Mouse (Mus musculus) retina, embryonic 14.5 days (tissue): ENCODE results near the gene Gm19426.
A peak's percentile ranks its signal among the peaks of the same experiment; 100 is the strongest.

Experiments used
- DNase-seq: peaks from one replicate; pipeline ENCODE4 v3.0.0-alpha.2; 2015; ENCODE audit warnings: low spot score

Gm19426 gene

DNA sequence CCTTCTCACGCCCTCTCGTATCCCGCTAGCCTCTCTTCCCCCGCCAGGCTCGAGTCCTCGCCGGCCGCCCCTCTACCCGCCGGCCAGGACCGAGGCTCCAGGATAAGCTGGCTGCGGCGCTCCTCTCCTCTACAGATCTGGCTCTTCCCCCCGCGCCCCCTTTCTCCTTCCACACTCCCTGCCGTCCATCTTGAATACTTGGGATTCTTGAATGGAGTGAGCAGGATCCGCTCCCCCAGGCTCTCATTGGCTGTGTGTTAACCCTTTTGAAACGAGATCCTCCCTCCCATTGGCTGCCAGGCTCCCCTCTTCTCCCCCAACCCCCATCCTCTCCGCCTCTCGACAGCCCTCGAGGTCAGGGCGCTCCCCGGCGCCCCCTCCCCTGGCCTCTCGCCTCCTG lies at the start of gene Gm19426:
TSS of gene Gm19426 (minus strand) at position 95 of the 400 bp plus-strand sequence.
- DNase-seq: peak; percentile 96

DNA sequence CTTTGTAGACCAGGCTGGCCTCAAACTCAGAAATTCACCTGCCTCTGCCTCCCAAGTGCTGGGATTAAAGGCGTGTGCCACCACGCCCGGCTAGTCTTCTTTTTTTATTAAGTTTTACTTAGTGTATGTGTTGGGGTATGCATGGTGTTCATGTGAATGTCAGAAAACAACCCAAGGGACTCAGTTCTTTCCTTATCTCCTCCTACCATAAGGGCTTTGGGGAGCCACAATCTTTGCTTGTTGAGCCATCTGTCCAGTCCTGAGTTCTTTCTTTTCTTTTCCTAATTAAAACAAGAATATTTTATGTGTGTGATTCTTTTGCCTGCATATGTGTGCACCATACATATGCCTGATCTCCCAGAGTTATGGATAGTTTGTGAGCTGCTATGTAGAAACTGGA lies 49.7 kb upstream of the Gm19426 start:
- DNase-seq: no peak

DNA sequence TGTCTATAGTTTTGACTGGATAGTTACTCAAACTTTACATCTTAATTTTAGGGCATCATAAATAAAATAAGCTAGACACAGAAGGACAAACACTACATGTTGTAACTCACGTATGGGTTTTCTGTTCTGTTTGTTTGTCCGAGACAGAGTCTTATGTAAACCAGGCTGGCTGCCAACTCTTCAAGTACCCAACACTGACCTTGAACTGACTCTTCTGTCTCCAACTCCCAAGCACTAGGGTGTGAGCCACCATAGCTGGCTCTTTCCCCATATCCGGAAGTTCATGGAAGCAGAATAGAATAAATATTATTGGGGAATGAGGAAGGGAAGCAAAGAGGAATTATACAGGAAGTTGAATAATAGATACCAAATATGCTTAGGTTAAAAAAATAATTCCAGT lies 49.1 kb upstream of the Gm19426 start:
- DNase-seq: no peak

DNA sequence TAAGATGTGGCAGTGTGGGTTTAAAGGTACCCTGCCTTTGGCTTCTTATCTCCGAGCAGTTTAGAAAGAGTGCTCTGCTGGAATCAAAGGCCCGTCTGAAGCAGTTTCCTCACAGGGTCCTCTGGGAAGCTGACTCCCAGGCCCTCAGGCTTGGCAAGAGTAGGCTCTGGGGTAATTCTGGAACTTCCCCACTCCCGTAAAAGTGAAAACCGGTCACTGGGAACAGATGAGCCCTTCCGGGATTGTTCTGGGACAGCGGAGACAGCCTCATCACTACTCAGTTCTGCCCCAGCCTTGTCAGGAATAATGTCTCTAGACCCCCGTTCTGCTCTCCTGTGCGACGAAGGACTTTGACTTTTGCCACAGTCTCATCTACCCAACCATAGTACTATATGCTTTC lies 47.0 kb upstream of the Gm19426 start:
- no peak for DNase-seq

DNA sequence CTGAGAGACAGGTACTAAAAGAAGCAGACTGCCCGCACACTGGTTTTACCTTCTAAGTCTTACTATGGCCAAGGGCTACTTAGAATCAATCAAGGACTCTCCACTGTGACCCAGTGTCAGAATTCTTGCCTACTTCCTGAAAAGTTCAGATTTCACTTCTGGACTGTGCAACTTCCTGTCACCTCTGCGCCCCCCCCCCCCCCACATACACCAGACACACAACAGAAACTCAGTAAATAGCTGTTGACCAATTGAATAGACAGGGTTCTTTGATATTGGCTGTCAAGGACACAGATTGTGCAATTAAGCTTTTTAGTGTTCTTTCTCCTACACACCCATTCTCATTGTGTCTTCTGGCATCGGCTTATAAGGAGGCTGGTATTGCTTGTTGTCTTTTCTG lies 44.9 kb upstream of the Gm19426 start:
- no peak for DNase-seq

DNA sequence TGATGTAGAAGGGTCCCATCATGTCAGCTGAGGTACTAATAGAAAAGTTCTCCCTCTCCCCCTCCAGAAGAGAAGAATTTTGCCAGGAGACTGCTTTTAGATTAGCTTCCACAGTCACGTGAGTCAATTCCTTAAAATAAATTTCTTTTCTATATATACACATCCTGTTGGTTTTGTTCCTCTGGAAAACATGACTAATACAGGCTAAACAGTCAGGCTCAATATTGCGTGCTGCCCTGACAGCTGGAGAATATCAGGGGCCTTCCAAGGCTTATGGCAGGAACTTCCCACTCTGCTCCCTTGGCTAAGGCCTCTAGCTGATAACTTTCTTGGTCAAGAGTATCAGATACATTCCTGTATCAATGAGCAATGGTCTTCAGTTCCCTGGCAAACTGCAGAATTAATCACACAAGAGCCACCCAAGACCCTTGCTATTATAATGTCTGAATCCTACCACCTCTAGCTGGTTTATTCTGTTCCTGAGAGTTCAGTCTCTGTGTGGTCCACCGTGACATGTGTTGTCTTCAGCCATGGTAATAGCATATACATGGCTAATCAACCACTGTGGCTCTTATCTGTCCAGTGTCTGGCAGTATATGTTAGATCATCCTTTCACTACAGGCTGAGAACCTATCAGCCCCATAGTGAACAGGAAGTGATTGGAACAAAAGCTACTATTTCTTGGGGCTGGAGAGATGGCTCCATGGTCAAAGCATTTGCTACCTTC lies 40.5 kb upstream of the Gm19426 start:
- DNase-seq: no peak

DNA sequence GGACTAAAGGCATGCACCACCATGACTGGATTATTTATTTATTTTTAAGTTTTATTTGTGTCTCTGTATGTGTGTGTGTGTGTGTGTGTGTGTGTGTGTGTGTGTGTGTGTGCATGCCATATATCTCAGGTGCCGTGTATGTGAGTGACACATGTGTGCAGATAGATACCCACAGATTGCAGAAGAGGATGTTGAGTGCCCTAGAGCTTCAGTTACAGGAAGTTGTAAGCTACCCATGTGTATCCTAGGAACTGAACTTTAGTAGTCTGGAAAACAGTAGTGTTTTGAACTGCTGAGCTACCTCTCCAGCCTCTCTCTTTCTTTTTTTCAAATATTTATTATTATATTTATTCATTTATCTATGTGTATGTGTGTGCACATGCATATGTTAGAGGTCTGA lies 39.9 kb upstream of the Gm19426 start:
- DNase-seq: no peak

DNA sequence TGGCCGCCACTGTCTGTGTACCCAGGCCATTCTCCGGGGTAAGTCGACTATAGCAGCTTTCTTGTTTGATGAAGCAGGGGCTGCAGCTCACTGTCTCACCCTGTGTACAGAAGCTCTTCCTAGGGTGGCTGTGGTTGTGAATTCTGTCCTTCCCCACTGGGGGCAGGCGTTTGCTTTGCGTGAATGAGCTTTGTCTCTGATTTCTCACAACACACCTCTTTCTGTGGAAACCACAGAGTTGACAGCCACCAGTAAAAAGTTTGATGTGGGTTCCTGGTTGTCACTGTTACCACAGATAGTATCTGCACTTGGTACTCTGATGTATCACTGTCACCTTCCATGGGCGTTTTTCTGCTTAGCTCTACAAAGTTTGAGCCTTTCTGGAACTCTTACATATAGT lies 35.8 kb upstream of the Gm19426 start:
- no peak for DNase-seq

DNA sequence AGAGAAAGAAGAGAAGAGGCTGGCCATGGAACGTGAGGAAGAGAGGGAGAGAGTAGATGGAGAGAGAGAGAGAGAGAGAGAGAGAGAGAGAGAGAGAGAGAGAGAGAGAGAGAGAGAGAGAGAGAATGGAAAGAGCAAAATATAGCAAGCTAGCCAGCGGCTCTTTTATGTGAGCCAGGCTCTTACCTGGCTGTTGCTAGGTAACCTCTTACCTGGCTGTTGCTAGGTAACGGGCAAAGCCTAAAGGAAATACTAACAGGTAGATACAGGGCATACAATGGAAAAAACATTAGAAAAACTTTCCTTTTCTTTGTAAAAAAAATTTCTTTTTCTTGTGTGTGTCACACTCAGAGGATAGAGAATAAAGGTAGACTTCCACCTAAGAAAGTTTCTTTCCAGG lies 34.3 kb upstream of the Gm19426 start:
- DNase-seq: no peak

DNA sequence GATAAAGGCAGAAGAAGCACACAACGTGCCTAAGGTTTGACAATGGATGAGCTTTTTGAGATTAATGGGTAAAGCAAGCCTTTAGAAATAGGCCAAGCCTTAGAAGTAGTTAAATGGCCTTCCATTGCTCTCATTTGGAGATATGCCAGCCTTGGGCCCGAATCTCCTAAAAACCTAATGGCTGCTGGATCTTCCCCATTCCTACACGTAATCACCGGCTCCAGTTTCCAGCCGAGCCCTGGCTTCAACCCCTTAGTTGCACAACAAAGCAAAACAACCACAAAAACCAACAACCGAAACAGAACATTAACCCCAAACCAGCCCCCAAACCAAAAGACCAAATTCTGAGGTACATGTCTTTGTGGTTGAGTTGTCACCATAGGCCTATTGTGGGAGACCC lies 32.2 kb upstream of the Gm19426 start:
- DNase-seq: no peak

DNA sequence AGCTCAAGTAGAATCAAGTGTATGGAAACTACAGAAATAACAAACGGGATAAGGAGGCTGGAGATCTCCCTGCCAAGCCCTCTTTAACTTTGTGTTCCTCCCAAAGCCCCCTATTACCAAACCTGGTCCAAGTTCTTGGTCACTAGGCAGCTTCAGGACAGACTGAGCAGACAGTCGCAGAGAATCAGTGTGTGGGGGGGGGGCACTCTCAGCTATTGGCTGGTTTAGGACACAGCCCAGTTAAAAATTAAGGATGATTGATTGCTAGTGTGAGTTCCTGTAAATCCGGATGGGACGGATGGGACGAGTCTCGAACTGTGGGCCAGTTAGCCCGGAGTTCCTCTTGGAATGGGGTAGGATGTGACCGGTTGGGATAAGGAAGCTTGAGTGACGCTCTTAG lies 31.8 kb upstream of the Gm19426 start, which contains the start of gene Serping1:
TSS of gene Serping1 (minus strand) at position 204 of the 400 bp plus-strand sequence.
- no peak for DNase-seq

DNA sequence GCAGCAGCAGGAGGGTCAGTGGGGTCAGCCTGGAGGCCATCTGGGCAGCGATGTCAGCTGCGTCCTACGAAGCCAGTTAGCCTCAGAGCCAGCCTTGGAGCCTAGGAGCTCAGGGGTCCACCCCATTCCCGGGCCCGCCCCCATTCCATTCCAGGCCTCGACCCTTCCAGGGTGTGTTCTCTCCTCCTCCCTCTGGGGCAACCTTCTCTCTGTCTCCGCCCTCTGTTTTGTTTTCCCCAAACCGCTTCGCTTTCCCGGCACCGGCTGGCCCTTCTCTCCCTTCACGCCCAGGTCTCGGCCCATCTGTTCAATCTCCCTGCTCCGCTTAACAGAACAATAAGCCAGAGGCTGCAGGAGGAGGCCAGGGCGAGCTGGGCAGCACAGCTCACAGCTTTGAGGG lies 31.3 kb upstream of the Gm19426 start:
- peak; percentile 86 for DNase-seq

DNA sequence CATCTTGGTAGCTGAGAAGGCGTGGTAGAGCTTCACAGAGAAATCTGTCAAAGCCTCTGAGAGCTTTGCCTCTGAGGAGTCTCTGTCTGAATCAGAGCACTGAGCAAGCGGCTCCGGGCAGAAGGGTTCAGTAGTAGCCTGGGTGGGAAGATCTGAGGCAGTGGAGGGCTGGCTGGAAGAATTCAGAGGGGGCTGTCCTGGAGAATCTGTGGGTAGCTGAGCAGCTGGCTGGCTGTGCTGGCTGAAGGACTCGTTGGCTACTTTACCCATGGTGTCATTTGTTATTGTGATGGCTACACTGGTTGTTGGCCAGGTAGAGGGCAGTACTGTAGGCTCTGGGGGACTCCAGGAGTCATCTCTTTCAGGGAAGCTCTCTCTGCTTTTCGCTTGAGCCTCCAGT lies 29.7 kb upstream of the Gm19426 start:
- DNase-seq: no peak

DNA sequence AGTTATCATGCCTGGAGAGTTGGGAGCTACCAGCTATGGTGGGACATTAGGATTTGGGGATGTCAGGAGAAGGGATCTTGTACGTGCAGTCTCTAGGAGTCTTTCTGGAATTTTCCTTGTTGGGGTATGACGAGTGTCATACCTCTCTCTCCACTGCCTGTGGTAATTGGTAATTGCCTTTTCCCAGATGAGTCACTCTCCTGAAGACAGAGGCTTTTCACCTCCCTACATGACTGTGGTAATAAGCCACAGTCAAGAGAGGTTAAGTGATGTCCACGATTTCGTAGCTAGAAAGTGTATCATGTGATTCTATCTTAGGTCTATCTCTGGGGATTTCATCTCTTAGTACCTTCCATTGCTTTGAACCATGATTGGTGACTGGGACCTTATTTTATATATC lies 29.0 kb upstream of the Gm19426 start:
- DNase-seq: no peak

DNA sequence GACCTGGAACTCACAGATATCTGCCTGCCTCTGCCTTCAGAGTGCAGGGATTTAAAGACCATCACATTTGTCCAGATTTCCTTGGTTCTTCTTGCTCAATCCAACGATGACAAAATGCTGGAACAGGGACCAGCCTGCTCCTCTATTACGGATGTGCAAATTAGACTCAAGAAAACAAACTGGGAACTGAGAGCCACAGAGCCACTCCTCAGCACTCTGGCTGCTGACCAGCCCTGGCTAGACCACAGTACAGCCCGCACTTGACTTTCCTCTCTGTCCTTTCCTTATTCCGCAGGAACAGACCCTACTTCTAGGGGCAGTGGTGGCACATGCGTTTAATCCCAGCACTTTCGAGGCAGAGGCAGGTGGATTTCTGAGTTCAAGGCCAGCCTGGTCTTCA lies 27.0 kb upstream of the Gm19426 start:
- DNase-seq: no peak

DNA sequence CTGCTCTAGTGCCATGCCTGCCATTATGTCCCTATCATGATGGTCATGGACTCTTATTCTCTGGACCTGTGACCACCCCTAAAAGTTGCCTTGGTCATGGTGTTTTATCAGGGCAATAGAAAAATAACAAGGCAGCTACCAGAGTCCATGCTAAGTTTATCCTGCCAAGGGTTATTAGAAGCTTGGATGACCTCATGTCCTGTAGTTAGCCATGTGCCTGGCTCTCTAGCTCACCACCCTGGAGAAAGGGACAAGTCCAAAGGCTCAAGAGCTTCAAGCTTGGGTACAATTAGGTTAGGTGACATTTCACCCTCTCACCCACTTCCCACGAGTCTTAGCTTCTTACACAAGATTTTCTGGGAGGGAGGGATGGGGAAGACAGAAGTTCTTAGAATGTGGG lies 19.4 kb upstream of the Gm19426 start:
- peak; percentile 27 for DNase-seq

DNA sequence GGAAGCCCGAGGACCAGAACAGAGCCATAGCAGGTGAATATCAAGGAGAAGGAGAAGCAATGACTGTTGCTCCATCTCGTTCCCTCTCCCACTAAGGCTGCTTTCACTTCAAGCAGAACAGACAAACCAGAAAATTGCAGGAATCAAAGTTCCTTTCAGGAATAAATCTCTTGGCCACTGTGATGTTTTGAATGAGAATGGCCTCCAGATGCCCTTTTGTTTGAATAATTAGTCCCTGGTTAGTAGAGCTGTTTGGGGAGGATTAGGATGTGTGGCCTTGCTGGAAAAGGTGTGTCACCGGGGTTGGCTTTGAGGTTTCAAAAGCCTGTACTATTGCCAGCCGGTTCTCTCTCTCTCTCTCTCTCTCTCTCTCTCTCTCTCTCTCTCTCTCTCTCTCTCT lies 18.8 kb upstream of the Gm19426 start:
- DNase-seq: no peak

DNA sequence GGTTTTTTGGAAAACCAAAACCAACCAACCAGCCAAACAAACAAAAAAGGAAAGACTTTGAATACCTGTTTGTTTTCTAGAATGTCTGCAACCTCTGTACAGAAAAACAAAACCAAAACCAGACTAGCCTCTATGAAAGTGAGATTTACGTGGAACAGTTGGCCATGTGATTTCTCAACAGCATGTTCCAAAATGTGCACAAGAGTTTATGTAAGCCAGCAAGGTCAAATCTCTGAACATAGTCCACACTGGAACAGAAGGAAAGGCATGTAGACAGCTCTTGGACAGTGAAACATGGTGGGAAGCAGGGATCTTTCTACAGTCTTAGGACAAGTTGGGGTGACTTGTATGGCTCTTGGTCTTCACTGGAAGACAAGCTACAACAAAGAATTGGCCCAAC lies 18.4 kb upstream of the Gm19426 start:
- DNase-seq: no peak

DNA sequence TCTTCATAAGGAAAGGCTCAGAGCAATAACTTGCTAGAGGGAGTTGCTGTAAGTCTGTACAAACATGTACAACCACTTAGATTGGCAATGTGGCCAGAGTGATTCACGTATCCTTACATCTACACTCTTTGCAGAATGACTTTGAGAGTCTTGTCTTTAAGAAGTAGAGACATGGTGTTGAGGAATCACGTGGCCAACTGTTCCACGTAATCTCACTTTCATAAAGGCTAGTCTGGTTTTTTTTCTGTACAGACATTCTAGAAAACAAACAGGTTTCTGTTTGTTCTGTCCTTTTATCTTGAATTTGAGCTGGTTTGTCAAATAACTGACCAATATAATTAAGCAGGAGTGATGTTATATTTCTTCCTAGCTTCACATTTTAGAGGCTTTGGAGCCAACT lies 17.9 kb upstream of the Gm19426 start:
- DNase-seq: no peak

DNA sequence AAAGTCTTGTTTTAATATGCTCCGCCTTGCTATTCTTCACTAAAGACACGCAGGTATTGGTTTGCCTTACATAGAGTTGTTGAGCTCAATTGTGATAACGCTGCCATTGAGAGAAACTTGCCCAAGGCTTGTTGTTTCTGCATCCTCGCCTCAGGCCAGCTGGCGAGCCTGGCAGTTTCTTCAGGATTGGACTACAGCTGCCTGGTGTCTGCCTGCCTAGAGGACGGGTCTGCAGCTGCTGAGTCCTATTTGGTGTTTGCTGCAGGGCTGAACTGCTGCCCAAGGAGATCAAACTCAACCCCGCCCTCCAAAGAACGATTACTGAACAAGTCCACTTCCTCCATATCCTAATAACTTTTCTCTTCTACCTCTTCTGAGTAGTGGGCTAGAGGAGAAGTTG lies 17.3 kb upstream of the Gm19426 start:
- DNase-seq: no peak

DNA sequence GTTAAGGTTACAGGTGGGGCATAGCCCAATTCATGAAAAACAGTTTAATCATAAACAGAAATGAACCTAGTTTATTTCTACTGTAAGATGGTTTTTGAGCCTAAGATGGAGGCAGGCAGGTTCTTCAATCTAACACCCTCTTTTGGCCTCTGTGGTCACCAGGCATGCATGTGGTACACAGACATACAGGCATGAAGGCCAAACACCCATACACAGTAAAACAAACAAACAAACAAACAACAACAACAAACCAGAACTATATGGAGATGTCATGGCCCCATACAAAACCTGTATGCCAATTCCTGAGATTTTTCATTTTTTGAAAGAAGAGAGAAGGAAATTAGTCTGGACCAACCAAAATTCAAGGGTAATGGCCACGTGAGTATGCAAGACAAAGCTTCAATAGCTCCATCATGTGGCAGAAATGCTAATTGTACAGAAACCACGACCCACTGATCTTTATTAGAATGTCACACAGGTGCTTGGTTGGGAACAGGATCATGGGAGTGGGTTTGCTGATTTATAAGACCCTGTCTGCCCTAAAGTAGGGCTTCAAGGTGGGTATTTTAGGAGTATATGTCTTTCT lies 15.2 kb upstream of the Gm19426 start:
- DNase-seq: peak; percentile 85

DNA sequence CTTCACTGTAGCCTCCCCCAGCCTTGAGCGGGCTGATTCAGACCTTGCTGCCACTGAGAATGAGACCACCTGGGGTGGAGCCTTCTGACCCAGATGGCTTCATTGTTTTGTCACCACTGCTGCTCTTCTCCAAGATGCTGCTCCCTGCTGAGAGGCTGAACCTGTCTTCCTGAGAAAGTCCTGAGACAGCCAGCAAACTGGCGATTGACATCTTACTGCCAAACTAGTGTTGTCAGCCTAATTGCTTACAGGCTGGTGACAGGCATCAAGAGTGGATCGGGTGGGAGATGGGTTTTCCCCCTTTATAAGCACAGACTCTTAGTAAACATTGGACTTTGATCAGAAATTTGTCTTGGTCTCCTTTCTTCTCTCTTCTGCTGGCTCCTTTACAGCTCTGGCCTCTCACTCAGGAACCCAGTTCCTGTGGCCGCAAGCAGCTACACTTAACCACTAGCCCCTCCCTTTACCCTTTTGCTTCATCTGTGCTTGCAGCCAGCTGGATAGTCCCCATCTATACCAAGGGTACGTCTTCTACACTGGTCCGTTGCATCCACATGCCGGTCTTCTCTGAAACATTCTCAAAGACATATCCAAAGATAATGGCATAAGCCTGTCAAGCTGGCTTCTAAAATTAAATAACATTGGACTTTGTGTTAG lies 13.7 kb upstream of the Gm19426 start:
- DNase-seq: no peak

DNA sequence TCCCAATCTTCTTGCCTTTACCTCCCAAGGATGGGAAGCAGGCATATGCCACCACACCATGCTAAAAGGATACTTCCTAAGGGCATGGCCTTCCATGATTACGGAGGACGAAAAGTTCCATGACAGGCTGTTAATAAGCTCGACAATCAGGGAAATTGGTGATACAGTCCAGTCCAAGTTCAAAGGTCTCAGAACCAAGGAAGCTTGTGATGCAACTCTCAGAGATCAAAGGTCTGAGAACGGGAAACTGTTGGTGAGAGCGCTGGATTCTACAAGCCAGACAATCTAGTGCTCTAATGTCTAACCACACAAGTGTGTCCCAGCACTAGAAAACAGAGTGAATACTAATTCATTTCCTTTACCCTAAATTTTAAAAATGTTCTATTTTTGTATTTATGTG lies 12.8 kb upstream of the Gm19426 start:
- no peak for DNase-seq

DNA sequence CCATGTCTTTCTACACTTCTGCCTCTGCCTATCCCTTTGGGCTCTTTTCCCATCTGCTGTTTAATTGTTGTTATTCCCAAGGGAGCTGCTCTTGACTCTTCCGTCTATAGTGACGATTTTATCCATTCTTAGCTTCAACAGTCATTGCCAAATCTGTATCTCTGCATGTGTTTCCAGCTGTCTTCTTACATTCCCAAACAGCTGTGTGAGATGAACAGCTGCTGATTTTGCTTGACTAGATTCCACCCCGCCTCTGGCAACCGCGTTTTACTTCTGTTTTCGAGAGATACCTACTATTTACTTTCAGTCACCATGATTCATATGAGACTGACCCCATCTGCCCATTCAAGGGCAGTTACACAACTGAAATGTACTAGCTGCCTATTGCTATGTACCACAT lies 6.7 kb upstream of the Gm19426 start:
- DNase-seq: no peak
